Mouse (Mus musculus): ENCODE measurements around the gene Mapt. TPM values are rescaled to one million over a fixed set of nuclear protein-coding genes. Genes with fewer than 3 reads are reported as not detected.
A peak's percentile ranks its signal among the peaks of the same experiment; 100 is the strongest.

Gene Mapt
- total and polyA plus RNA-seq, 3 experiments, result 0.21 to 1.7 (median 0.64) TPM

DNA sequence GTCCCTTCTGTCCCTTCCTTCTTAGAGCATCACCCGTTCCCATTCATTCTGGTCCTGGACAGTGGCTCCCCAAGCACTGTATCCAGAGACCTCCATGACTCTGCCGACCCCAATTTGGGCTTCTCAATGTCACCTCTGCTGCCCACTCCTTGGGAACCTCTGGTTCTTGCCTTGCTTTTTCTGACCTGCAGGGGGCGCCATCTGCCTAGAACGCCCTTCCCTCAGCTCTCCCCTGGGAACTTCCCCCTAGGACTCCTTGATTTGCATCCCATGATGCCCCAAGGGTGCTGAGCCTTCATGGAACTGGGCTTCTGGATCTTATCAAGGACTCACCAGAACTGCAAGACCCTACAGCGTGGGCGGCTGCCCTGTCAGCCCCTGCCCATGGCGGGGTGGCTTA is 80.5 kb downstream of the Mapt start:
- H3K4me1 ChIP-seq (ENCODE audit: control insufficient read depth in 1 of 2, insufficient read depth in 2 of 2), result peaks cover 0 to 12% of the 10 kb centered on the region in 2 experiments; a peak in 2 of 4 replicates

GRCm38 (mm10) chr11:104315703-104316102 is 84.5 kb downstream of the Mapt start:
- Histone ChIP-seq H3K27ac (ENCODE audit: insufficient read depth, low read depth) (no peak overlapping the region), H3K9ac (ENCODE audit: insufficient read depth, low read depth) (no peak overlapping the region), H3K36me3 (replicated peaks in 1 of 2; ENCODE audit: control insufficient read depth in 1 of 2, insufficient read depth in 1 of 2, low read length in 1 of 2) (no peaks in the 10 kb centered on the region), H3K4me2 (ENCODE audit: insufficient read depth, low read depth, poor library complexity, severe bottlenecking) (no peak overlapping the region), H3K27me3 (replicated peaks) (no peaks in the 10 kb centered on the region), H3K4me3 (replicated peaks in 1 of 3; ENCODE audit: low read depth in 2 of 3, low read length in 2 of 3, poor library complexity in 1 of 3) (no peak overlapping the region), H3K9me3 (replicated peaks; ENCODE audit: low read length) (no peaks in the 10 kb centered on the region), H3K4me1 (ENCODE audit: control insufficient read depth in 1 of 2, insufficient read depth in 2 of 2) (peaks cover 2 to 13% of the 10 kb centered on the region in 2 experiments; a peak in 2 of 4 replicates), H3K79me2 (replicated peaks; ENCODE audit: control insufficient read depth, extremely low read depth, insufficient read depth, poor library complexity, severe bottlenecking) (no peaks in the 10 kb centered on the region)
- dilution Hi-C loops (cut with MboI; ENCODE audit: extremely low pct_ligation_motif_present, extremely low pct_unique_long_range_greater_than_20kb, low sequenced_read_pairs), result no loop called here
- in situ Hi-C loops (cut with MboI; ENCODE audit: low pct_ligation_motif_present, low pct_unique_long_range_greater_than_20kb, low sequenced_read_pairs), result no loop called here
- peak; percentile 90 for DNase-seq (ENCODE audit: extremely low read depth)
- TF ChIP-seq MAZ (IDR thresholded peaks at IDR 0.05; ENCODE audit: low read depth, low read length) (peak; percentile 68; the same call in 1 of the 2 replicates), ZKSCAN1 (IDR thresholded peaks at IDR 0.05; ENCODE audit: borderline replicate concordance, low read depth, low read length) (no peak), SMC3 (IDR thresholded peaks at IDR 0.05; ENCODE audit: low read depth, low read length) (peak; percentile 97), KAT2A (IDR thresholded peaks at IDR 0.05; ENCODE audit: insufficient replicate concordance, low read length) (no peak), MAX (IDR thresholded peaks at IDR 0.05; ENCODE audit: low read length) (peak; percentile 55; the same call in 1 of the 2 replicates), JUN (IDR thresholded peaks at IDR 0.05; ENCODE audit: insufficient read depth, low read depth, low read length) (no peak; the same call in 1 of the 2 replicates), MYC (IDR thresholded peaks at IDR 0.05; ENCODE audit: low read depth, low read length) (peak; percentile 56; the same call in 1 of the 2 replicates), HCFC1 (IDR thresholded peaks at IDR 0.05; ENCODE audit: low read depth, low read length) (peak; percentile 33; the same call in 1 of the 2 replicates), POLR2A (IDR thresholded peaks at IDR 0.05; ENCODE audit: low read depth, low read length) (no peak), CHD2 (IDR thresholded peaks at IDR 0.05; ENCODE audit: low read length) (no peak), BHLHE40 (IDR thresholded peaks at IDR 0.05; ENCODE audit: low read depth, low read length) (no peak), ZNF384 (IDR thresholded peaks at IDR 0.05; ENCODE audit: low read depth, low read length) (peak; percentile 64), TBP (conservative IDR thresholded peaks at IDR 0.05; ENCODE audit: low read depth, low read length) (no peak), MXI1 (IDR thresholded peaks at IDR 0.05; ENCODE audit: low read depth, low read length) (no peak), RCOR1 (conservative IDR thresholded peaks at IDR 0.05; ENCODE audit: low read depth, low read length) (peak; percentile 62; the same call in 1 of the 2 replicates), E2F4 (IDR thresholded peaks at IDR 0.05; ENCODE audit: insufficient replicate concordance, low read depth, low read length) (no peak), ETS1 (conservative IDR thresholded peaks at IDR 0.05; ENCODE audit: low read depth, low read length) (no peak), GABPA (IDR thresholded peaks at IDR 0.05; ENCODE audit: insufficient replicate concordance, low read depth, low read length) (no peak), MAFK (IDR thresholded peaks at IDR 0.05; ENCODE audit: insufficient replicate concordance, low read length) (peak; percentile 50; the same call in 1 of the 2 replicates), USF1 (IDR thresholded peaks at IDR 0.05; ENCODE audit: low read depth, low read length) (no peak), UBTF (IDR thresholded peaks at IDR 0.05; ENCODE audit: low read depth, low read length) (no peak), IRF4 (IDR thresholded peaks at IDR 0.05; ENCODE audit: low read depth, low read length) (peak; percentile 62; the same call in 1 of the 2 replicates), NELFE (IDR thresholded peaks at IDR 0.05; ENCODE audit: low read depth, low read length) (peak; percentile 68; the same call in 1 of the 2 replicates), RAD21 (IDR thresholded peaks at IDR 0.05; ENCODE audit: low read depth, low read length) (peak; percentile 100), EP300 (IDR thresholded peaks at IDR 0.05; ENCODE audit: low read length) (no peak), PAX5 (IDR thresholded peaks at IDR 0.05; ENCODE audit: low read length) (no peak), ZMIZ1 (IDR thresholded peaks at IDR 0.05; ENCODE audit: low read depth, low read length) (no peak), SIN3A (IDR thresholded peaks at IDR 0.05; ENCODE audit: low read length) (peak; percentile 76), ELF1 (IDR thresholded peaks at IDR 0.05; ENCODE audit: low read depth, low read length) (peak; percentile 39; the same call in 1 of the 2 replicates), USF2 (conservative IDR thresholded peaks at IDR 0.05; ENCODE audit: low read depth, low read length) (no peak)

More for the DNA sequence above, 80.5 kb downstream of the Mapt start:
- Histone ChIP-seq H3K36me3 (replicated peaks in 1 of 2; ENCODE audit: control insufficient read depth in 1 of 2, insufficient read depth in 1 of 2, low read length in 1 of 2) (no peaks in the 10 kb centered on the region), H3K4me3 (replicated peaks in 1 of 3; ENCODE audit: low read depth in 2 of 3, low read length in 2 of 3, poor library complexity in 1 of 3) (no peak overlapping the region), H3K4me2 (ENCODE audit: insufficient read depth, low read depth, poor library complexity, severe bottlenecking) (no peak overlapping the region), H3K79me2 (replicated peaks; ENCODE audit: control insufficient read depth, extremely low read depth, insufficient read depth, poor library complexity, severe bottlenecking) (no peaks in the 10 kb centered on the region), H3K27me3 (replicated peaks) (no peaks in the 10 kb centered on the region), H3K9ac (ENCODE audit: insufficient read depth, low read depth) (no peak overlapping the region), H3K27ac (ENCODE audit: insufficient read depth, low read depth) (no peak overlapping the region), H3K9me3 (replicated peaks; ENCODE audit: low read length) (no peaks in the 10 kb centered on the region)
- DNase-seq (ENCODE audit: extremely low read depth), result peak; percentile 53
- TF ChIP-seq RAD21 (IDR thresholded peaks at IDR 0.05; ENCODE audit: low read depth, low read length) (peak; percentile 48), MXI1 (IDR thresholded peaks at IDR 0.05; ENCODE audit: low read depth, low read length) (no peak), E2F4 (IDR thresholded peaks at IDR 0.05; ENCODE audit: insufficient replicate concordance, low read depth, low read length) (no peak), POLR2AphosphoS2 (IDR thresholded peaks at IDR 0.05; ENCODE audit: low read depth, low read length) (no peak), MAFK (IDR thresholded peaks at IDR 0.05; ENCODE audit: insufficient replicate concordance, low read length) (no peak), JUND (conservative IDR thresholded peaks at IDR 0.05; ENCODE audit: low read depth, low read length) (no peak), SMC3 (IDR thresholded peaks at IDR 0.05; ENCODE audit: low read depth, low read length) (peak; percentile 10; the same call in 1 of the 2 replicates), CTCF (conservative IDR thresholded peaks at IDR 0.05 in 1 of 2, IDR thresholded peaks at IDR 0.05 in 1 of 2; ENCODE audit: low read depth in 2 of 2, low read length in 2 of 2) (peak; percentile 71 to 74)
- in situ Hi-C loops (cut with MboI; ENCODE audit: low pct_ligation_motif_present, low pct_unique_long_range_greater_than_20kb, low sequenced_read_pairs) (no loop called here), dilution Hi-C loops (cut with MboI; ENCODE audit: extremely low pct_ligation_motif_present, extremely low pct_unique_long_range_greater_than_20kb, low sequenced_read_pairs) (no loop called here)

Data from CH12.LX (cell line).